Mouse (Mus musculus): ENCODE measurements around the gene Aldh1a2.

Aldh1a2 gene

GRCm38 (mm10) chr9:71239926-71240325 lies 24.3 kb downstream of the Aldh1a2 start:
- DNase-seq (ENCODE audit: low read depth, low spot score): no peak
- H3K36me3 ChIP-seq (ENCODE audit: control insufficient read depth, insufficient read depth, low read length, poor library complexity, severe bottlenecking): no peaks in the 10 kb centered on the region
- H3K27me3 ChIP-seq (ENCODE audit: control insufficient read depth, insufficient read depth, low read length, poor library complexity, severe bottlenecking): no peaks in the 10 kb centered on the region

DNA sequence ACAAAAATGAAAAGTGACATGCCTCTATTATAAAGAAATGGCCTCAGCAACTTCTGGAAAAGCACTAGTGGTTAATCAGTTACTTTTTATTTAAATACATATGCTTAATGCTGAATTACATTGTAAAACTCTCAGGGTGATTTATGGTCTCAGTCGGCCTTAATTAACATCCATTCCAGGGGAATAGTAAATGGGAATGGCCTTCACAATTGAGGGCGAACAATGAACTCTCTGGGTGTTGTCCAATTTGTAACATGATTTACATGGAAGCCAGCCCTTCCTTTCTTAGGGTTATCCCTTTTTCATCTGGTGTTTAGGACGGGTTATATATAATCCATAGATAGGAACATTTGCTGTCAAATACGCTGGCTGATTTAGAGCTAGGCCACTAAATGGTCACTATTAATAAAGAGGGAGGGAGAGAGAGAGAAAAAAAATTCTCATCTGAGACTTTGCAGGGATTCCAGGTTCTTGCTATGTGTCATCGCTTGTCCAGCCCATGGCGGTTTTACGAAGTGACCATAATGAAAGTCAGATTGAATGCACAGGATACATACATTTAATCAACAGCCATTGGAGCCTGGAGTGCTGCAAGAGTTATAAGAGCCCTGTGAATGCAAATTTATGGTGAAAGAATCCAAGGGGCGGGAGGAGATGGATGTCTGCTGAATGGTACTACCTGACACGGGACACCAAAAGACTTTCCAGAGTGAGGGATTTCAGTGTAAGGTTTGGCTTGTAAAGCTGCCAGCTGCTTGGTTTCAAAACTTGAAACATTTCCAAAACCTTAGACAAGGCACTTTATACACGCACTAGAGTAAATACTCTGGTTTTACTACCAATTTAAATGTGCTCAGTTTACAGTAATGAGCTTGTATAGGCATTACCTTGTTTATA lies 26.2 kb downstream of the Aldh1a2 start:
- H3K36me3 ChIP-seq (ENCODE audit: control insufficient read depth, insufficient read depth, low read length, poor library complexity, severe bottlenecking): no peaks in the 10 kb centered on the region

GRCm38 (mm10) chr9:71242412-71242781 lies 26.8 kb downstream of the Aldh1a2 start:
- no peaks in the 10 kb centered on the region for H3K27me3 ChIP-seq (ENCODE audit: control insufficient read depth, insufficient read depth, low read length, poor library complexity, severe bottlenecking)
- no peak for DNase-seq (ENCODE audit: low read depth, low spot score)
- H3K36me3 ChIP-seq (ENCODE audit: control insufficient read depth, insufficient read depth, low read length, poor library complexity, severe bottlenecking): no peaks in the 10 kb centered on the region

More for the DNA sequence above, 26.2 kb downstream of the Aldh1a2 start:
- no peak for DNase-seq (ENCODE audit: low read depth, low spot score)
- H3K27me3 ChIP-seq (ENCODE audit: control insufficient read depth, insufficient read depth, low read length, poor library complexity, severe bottlenecking): no peaks in the 10 kb centered on the region

DNA sequence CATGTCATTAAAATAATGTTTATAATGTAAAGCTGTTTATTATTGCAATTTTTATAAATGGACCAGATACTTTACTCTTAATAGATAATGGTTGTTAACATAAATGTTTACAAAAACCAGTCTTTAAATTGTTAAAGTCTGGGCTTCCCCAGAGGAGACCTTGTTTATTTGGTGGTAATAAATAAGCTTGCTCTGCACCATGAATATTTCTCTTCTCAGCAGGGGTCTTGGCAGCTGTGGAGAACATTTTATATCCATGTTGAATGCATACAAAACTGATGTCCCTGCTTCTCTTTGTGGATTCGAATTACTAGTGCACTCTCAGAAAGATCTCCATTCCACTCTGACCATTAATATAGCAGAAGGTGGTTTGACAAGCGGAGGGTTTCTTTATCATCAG lies 38.8 kb downstream of the Aldh1a2 start:
- no peak for DNase-seq (ENCODE audit: low read depth, low spot score)
- Histone ChIP-seq H3K27me3 (ENCODE audit: control insufficient read depth, insufficient read depth, low read length, poor library complexity, severe bottlenecking) (no peaks in the 10 kb centered on the region), H3K36me3 (ENCODE audit: control insufficient read depth, insufficient read depth, low read length, poor library complexity, severe bottlenecking) (no peaks in the 10 kb centered on the region)

DNA sequence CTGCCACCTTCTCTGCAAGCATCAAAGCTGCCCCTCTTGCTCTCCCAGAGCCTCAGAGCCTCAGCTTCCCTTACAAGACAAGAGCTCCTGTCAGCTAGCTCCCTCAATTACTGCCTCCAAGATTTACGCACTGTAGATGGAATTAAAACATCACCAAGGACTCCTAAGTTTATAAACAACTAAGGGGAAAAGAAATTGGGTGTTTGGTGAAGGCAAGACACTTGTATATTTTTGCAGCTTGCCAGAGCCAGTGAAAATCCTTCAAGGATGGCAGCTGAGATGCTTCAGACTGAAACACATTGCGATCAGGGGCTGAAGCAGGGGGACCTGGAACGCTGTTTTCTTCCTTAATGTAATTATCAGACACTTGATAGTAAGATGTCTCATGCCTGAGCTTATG lies 47.1 kb downstream of the Aldh1a2 start:
- DNase-seq (ENCODE audit: low read depth, low spot score): no peak
- Histone ChIP-seq H3K27me3 (ENCODE audit: control insufficient read depth, insufficient read depth, low read length, poor library complexity, severe bottlenecking) (no peaks in the 10 kb centered on the region), H3K36me3 (ENCODE audit: control insufficient read depth, insufficient read depth, low read length, poor library complexity, severe bottlenecking) (no peaks in the 10 kb centered on the region)

DNA sequence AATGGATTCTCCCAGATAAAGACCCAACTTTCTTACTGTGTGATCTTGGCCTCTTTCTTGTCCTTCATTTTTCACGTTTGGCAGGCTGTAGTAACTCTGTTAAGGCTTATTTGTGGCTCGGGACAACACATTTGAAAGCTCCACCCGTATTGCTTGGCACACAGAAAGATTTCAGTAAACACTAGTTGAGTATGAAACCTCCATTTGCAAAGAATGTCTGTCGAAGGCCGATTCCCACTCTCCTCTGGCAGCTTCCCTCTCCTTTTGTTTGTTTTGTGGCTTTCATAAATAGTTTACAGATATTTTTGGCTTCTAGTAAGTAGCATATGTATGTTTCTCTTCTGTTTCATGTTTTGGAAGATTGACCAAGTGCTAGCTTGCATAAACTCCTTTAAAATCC lies 54.1 kb downstream of the Aldh1a2 start:
- Histone ChIP-seq H3K27me3 (ENCODE audit: control insufficient read depth, insufficient read depth, low read length, poor library complexity, severe bottlenecking) (no peaks in the 10 kb centered on the region), H3K36me3 (ENCODE audit: control insufficient read depth, insufficient read depth, low read length, poor library complexity, severe bottlenecking) (no peaks in the 10 kb centered on the region)
- DNase-seq (ENCODE audit: low read depth, low spot score): no peak

DNA sequence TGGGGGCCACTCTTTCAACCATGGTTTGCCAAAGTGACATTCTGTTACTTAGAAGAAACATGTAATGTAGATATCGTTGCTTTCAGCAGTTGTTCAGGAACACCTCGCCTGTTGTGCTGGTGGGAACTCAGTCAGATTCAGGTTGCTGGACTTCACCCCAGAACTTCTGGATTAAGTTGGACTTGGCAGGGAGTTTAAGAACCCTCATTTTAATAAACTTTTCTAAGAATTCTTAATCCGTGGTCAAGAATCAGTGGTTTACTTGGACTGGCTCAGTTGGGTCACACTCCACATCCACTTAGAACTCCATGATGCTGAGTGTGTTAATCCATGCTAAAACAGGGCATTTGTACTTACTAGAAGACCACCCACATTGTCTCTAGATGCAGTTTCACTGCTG lies 54.6 kb downstream of the Aldh1a2 start:
- H3K36me3 ChIP-seq (ENCODE audit: control insufficient read depth, insufficient read depth, low read length, poor library complexity, severe bottlenecking): no peaks in the 10 kb centered on the region
- H3K27me3 ChIP-seq (ENCODE audit: control insufficient read depth, insufficient read depth, low read length, poor library complexity, severe bottlenecking): no peaks in the 10 kb centered on the region
- DNase-seq (ENCODE audit: low read depth, low spot score): no peak

- Histone ChIP-seq H3K27me3 (ENCODE audit: control insufficient read depth, insufficient read depth, low read length, poor library complexity, severe bottlenecking) (no peaks in the 10 kb centered on the region), H3K36me3 (ENCODE audit: control insufficient read depth, insufficient read depth, low read length, poor library complexity, severe bottlenecking) (no peaks in the 10 kb centered on the region)
- DNase-seq (ENCODE audit: low read depth, low spot score): no peak
Measured at GRCm38 (mm10) chr9:71276149-71276721, 60.6 kb downstream of the Aldh1a2 start.

DNA sequence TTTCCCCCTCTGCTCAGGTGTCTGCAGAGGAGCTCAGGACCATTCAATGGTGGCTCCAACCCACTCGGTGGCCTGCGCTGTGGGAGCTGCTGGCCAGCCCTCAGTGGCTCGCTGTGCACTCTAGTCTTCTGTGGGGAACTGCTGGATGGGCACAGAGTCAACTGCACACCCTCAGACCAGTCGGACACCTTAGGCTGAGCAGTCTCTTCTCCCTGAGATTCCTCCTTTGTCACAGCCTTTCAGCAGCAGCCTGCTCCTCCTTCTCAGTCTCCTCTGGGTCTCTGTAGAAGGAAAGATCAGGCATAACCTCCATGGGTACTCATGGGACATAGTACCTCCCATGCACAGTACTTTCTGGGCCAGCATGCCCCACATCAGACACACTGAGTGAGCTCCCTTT lies 63.2 kb downstream of the Aldh1a2 start:
- Histone ChIP-seq H3K27me3 (ENCODE audit: control insufficient read depth, insufficient read depth, low read length, poor library complexity, severe bottlenecking) (no peaks in the 10 kb centered on the region), H3K36me3 (ENCODE audit: control insufficient read depth, insufficient read depth, low read length, poor library complexity, severe bottlenecking) (no peaks in the 10 kb centered on the region)
- DNase-seq (ENCODE audit: low read depth, low spot score): no peak

DNA sequence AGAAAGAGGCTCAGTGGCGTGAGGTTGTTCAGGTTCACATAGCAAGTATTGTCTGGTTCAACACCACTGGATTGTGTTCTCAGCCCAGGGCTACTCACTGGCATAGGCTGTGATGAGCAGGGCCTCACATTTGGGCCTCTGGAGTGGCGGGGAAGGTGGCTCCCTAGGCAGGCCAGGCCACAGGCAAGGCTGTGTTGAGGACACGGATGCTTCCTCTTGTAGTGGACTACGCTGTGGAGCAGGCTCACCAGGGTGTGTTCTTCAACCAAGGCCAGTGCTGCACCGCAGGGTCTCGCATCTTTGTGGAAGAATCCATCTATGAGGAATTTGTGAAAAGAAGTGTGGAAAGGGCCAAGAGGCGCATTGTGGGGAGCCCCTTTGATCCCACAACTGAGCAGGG lies 67.6 kb downstream of the Aldh1a2 start:
- H3K36me3 ChIP-seq (ENCODE audit: control insufficient read depth, insufficient read depth, low read length, poor library complexity, severe bottlenecking): no peaks in the 10 kb centered on the region

GRCm38 (mm10) chr9:71285231-71285630 lies 69.6 kb downstream of the Aldh1a2 start:
- Histone ChIP-seq H3K36me3 (ENCODE audit: control insufficient read depth, insufficient read depth, low read length, poor library complexity, severe bottlenecking) (no peaks in the 10 kb centered on the region), H3K27me3 (ENCODE audit: control insufficient read depth, insufficient read depth, low read length, poor library complexity, severe bottlenecking) (no peaks in the 10 kb centered on the region)
- no peak for DNase-seq (ENCODE audit: low read depth, low spot score)

More for the DNA sequence above, 67.6 kb downstream of the Aldh1a2 start:
- no peak for DNase-seq (ENCODE audit: low read depth, low spot score)
- H3K27me3 ChIP-seq (ENCODE audit: control insufficient read depth, insufficient read depth, low read length, poor library complexity, severe bottlenecking): no peaks in the 10 kb centered on the region

DNA sequence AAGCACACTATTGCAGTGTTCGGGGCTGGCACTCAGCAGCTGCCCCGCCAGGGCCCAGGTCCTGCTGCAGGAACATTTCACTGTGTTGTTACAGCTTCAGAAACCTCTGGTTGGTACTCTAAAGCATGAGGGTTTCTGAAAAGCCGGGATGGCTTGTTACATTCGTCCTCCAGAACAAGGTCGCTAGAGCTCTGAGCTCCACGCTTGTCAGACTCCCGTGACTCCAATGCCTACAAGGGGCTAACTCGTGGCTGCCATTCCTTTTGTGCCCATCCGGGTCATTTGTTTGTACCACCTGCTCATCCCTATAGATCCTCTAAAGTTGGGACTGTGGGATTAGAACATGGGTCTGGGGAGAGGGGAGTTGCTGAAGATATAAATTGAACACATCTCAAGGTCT lies 70.8 kb downstream of the Aldh1a2 start:
- DNase-seq (ENCODE audit: low read depth, low spot score): no peak
- no peaks in the 10 kb centered on the region for H3K36me3 ChIP-seq (ENCODE audit: control insufficient read depth, insufficient read depth, low read length, poor library complexity, severe bottlenecking)
- no peaks in the 10 kb centered on the region for H3K27me3 ChIP-seq (ENCODE audit: control insufficient read depth, insufficient read depth, low read length, poor library complexity, severe bottlenecking)

GRCm38 (mm10) chr9:71288738-71289137 lies 73.1 kb downstream of the Aldh1a2 start:
- H3K27me3 ChIP-seq (ENCODE audit: control insufficient read depth, insufficient read depth, low read length, poor library complexity, severe bottlenecking): no peaks in the 10 kb centered on the region
- DNase-seq (ENCODE audit: low read depth, low spot score): no peak
- no peaks in the 10 kb centered on the region for H3K36me3 ChIP-seq (ENCODE audit: control insufficient read depth, insufficient read depth, low read length, poor library complexity, severe bottlenecking)

DNA sequence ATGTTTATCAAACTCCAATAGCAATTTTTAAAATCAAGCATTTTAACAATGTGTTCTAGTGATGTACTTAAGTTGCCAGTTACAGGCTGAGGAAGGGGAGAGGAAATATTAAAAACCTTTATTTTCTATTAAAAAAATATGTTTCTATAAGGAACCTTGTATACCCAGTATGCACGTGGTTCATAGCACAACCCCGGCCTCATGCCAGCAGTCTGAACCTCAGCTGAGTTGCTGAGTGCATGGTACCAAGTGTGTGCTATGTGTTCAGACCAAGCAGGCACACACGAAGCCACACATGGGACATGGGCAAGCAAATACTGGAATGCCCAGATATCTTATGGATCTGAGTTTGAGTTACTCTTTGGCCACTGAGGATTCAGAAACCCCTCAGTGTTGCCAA lies 74.2 kb downstream of the Aldh1a2 start:
- H3K36me3 ChIP-seq (ENCODE audit: control insufficient read depth, insufficient read depth, low read length, poor library complexity, severe bottlenecking): no peaks in the 10 kb centered on the region
- no peak for DNase-seq (ENCODE audit: low read depth, low spot score)
- H3K27me3 ChIP-seq (ENCODE audit: control insufficient read depth, insufficient read depth, low read length, poor library complexity, severe bottlenecking): no peaks in the 10 kb centered on the region

- H3K36me3 ChIP-seq (ENCODE audit: control insufficient read depth, insufficient read depth, low read length, poor library complexity, severe bottlenecking): no peaks in the 10 kb centered on the region
- no peak for DNase-seq (ENCODE audit: low read depth, low spot score)
- no peaks in the 10 kb centered on the region for H3K27me3 ChIP-seq (ENCODE audit: control insufficient read depth, insufficient read depth, low read length, poor library complexity, severe bottlenecking)
Measured at GRCm38 (mm10) chr9:71290730-71291129, 75.1 kb downstream of the Aldh1a2 start.

Data from splenic B cell, adult 2 months (primary cell).